Mouse (Mus musculus): ENCODE measurements around the gene Rimklb. TPM values are rescaled to one million over a fixed set of nuclear protein-coding genes. Genes with fewer than 3 reads are reported as not detected.

Rimklb gene
- polyA plus RNA-seq, 1 experiment from 2014 or later, result 6.6 TPM

DNA sequence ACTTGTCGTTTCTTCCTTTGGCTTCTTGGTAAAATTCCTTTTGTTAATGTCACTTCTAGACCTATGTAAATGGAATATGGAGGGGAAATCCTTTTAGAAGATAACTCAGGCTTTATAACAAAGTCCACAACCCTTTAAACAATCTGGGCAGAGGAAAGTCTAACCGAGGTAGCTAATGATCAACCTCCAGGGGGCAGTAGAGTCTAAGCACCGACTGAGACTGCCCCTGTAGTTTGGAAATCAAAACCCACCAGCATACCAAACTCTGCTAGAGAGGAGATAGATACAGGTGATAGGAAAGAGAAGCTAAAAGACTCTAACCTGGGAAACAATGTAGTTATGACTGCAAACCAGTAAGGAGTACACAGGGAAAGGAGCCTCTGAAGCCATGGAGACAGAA is 96.3 kb downstream of the Rimklb start:
- H3K9ac ChIP-seq (ENCODE audit: low read depth, low read length), result no peak overlapping the region
- DNase-seq (ENCODE audit: low spot score) (peak; percentile 81), ATAC-seq (replicated peaks; ENCODE audit: low FRiP score, low read depth) (no peak)
- peak; percentile 80 for TF ChIP-seq CTCF (IDR thresholded peaks at IDR 0.05; ENCODE audit: low read depth)
- no peak overlapping the region for H3K27ac ChIP-seq
- H3K9me3 ChIP-seq (replicated peaks; ENCODE audit: low read length), result no peaks in the 10 kb centered on the region
- H3K4me1 ChIP-seq (replicated peaks; ENCODE audit: insufficient read depth, low read length), result no peaks in the 10 kb centered on the region
- H3K4me3 ChIP-seq (replicated peaks; ENCODE audit: low read depth, low read length), result no peak overlapping the region
- H3K27me3 ChIP-seq (ENCODE audit: insufficient read depth, low read length), result no peaks in the 10 kb centered on the region
- WGBS, result 8% methylated on average over 3 of the region's 3 CpGs
- no peak overlapping the region for H3K4me2 ChIP-seq (ENCODE audit: low read length)
- H3K36me3 ChIP-seq (ENCODE audit: insufficient read depth, low read length), result no peaks in the 10 kb centered on the region

DNA sequence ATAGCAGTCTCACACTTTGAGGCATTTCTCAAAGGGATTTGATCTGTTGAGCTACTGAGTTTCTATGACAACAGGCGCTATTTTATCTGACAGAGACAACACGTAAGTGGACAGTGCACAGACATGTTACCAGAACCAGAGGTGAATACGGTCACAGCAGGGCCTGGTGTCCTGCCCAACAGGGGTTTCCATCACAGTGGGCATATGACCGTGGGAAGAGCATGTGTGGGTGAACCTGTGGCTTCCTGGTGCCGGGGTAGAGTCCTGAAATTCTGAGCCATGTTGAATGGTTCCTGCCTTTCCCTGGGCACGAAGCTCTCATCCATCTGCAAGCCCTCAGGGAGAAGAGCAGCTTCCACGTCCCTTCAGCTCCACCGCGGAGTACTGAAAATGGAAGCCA is 98.3 kb downstream of the Rimklb start:
- no peaks in the 10 kb centered on the region for H3K36me3 ChIP-seq (ENCODE audit: insufficient read depth, low read length)
- ATAC-seq (replicated peaks; ENCODE audit: low FRiP score, low read depth) (no peak), DNase-seq (ENCODE audit: low spot score) (no peak)
- no peaks in the 10 kb centered on the region for H3K27me3 ChIP-seq (ENCODE audit: insufficient read depth, low read length)
- H3K4me3 ChIP-seq (replicated peaks; ENCODE audit: low read depth, low read length), result no peak overlapping the region
- TF ChIP-seq CTCF (IDR thresholded peaks at IDR 0.05; ENCODE audit: low read depth), result no peak
- H3K9me3 ChIP-seq (replicated peaks; ENCODE audit: low read length), result no peaks in the 10 kb centered on the region
- no peak overlapping the region for H3K27ac ChIP-seq
- 76% methylated on average over 9 of the region's 9 CpGs for WGBS
- no peak overlapping the region for H3K4me2 ChIP-seq (ENCODE audit: low read length)
- H3K9ac ChIP-seq (ENCODE audit: low read depth, low read length), result no peak overlapping the region
- no peaks in the 10 kb centered on the region for H3K4me1 ChIP-seq (replicated peaks; ENCODE audit: insufficient read depth, low read length)

Other genes with a start within 250 kb of the Rimklb start
- gene Klrg1, start 215.9 kb downstream of the Rimklb start, polyA plus RNA-seq (2015; fragmentation: Nextera tagmentation; extraction: Ambion mirVana), result 0.08 TPM in 1 of 2 replicates, not detected in the other
- gene M6pr, start 190.0 kb downstream of the Rimklb start, polyA plus RNA-seq (2015; fragmentation: Nextera tagmentation; extraction: Ambion mirVana), result 130 and 138 TPM in 2 replicates
- 13.6 and 14.0 TPM in 2 replicates for gene Phc1, start 158.2 kb downstream of the Rimklb start, polyA plus RNA-seq (2015; fragmentation: Nextera tagmentation; extraction: Ambion mirVana)
- gene Mfap5, start 7.1 kb upstream of the Rimklb start, polyA plus RNA-seq (2015; fragmentation: Nextera tagmentation; extraction: Ambion mirVana), result 42.4 and 47.0 TPM in 2 replicates
- not detected in 2 replicates for gene Aicda, start 55.0 kb upstream of the Rimklb start, polyA plus RNA-seq (2015; fragmentation: Nextera tagmentation; extraction: Ambion mirVana)
- gene Apobec1, start 103.7 kb upstream of the Rimklb start, polyA plus RNA-seq (2015; fragmentation: Nextera tagmentation; extraction: Ambion mirVana), result 3.6 TPM in 2 replicates
- gene Gdf3, start 111.3 kb upstream of the Rimklb start, polyA plus RNA-seq (2015; fragmentation: Nextera tagmentation; extraction: Ambion mirVana), result not detected in 2 replicates
- gene Dppa3, start 127.6 kb upstream of the Rimklb start, polyA plus RNA-seq (2015; fragmentation: Nextera tagmentation; extraction: Ambion mirVana), result not detected in 2 replicates
- gene Nanog, start 208.7 kb upstream of the Rimklb start, polyA plus RNA-seq (2015; fragmentation: Nextera tagmentation; extraction: Ambion mirVana), result not detected in 2 replicates

All from kidney, postnatal 0 days (tissue).